Mouse (Mus musculus): ENCODE results near the gene Senp2.
"Not testable (repeated sequence)": the region's sequence is repeated elsewhere in the genome, so short reads cannot be mapped to it uniquely, and the experiment has no call there.

Senp2 gene

GRCm38 (mm10) chr16:22009099-22009584 is at the start of gene Senp2:
Senp2 (plus strand) TSS chr16:22009484.
- peak; percentile 96 for DNase-seq (ENCODE audit: extremely low read depth, low read depth, low spot score)

DNA sequence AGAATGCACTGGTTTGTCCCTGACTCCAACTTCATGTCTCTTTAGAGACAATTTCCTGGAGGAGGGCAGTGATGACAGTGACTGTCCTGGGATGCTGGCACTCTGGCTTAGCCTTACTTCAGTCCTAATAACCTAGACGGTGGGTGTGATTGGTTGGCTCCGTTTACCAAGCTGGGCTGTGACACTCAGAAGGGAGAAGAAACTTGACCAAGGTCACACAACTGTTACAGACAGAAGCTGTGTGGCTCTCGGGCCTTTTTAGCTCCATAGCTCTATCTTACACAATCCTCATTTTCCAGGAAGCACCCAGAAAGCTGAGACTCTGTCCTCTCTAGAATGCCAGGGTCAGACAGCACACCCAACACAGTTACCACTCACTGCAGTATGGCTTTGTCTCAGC is 43.7 kb upstream of the Senp2 start:
- DNase-seq (ENCODE audit: extremely low read depth, low read depth, low spot score), result no peak

- DNase-seq (ENCODE audit: extremely low read depth, low read depth, low spot score), result no peak
These were observed 39.4 kb upstream of the Senp2 start for GRCm38 (mm10) chr16:21969874-21970273.

- DNase-seq (ENCODE audit: extremely low read depth, low read depth, low spot score), result no peak
These were observed 38.7 kb upstream of the Senp2 start for GRCm38 (mm10) chr16:21970536-21970935.

DNA sequence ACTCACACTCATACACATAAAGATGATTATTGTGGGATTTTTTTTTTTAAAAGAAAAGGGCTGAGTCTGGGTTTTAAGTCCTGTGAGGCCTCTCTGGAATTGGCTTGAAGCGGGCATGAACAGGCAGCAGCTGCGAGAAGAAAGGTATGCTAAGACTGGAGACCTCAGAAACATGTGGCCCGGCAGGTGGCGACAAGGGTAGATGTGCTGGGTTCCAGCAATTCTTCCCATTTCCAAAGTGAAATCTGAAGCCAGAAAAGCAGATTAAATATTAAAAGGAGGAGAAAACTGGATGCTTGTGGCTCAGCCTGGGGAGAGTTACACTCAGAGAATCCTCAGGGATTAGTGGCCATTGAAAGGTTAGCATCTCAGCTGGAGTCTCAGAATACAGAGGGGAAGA is 37.8 kb upstream of the Senp2 start:
- no peak for DNase-seq (ENCODE audit: extremely low read depth, low read depth, low spot score)

DNA sequence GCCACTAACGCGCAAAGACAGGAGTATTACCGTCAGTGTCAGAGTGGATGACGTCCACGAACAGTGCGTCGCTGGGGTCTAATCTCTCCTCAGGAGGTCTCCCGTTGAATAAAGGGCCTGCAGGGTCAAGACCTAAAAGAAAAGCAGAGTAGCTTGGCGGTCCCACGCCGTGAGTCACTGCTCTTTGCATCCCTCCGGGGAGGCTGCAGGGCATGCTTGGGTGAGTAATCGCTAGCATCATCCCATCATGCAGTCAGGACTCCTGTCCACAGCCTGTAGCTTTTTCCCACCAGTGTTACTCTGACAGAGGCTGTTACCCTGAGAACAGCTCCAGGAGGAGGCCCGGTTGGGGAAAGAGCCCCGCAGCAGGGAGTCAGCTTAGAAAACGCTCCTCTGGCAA is 33.1 kb upstream of the Senp2 start:
- DNase-seq (ENCODE audit: extremely low read depth, low read depth, low spot score), result no peak

DNA sequence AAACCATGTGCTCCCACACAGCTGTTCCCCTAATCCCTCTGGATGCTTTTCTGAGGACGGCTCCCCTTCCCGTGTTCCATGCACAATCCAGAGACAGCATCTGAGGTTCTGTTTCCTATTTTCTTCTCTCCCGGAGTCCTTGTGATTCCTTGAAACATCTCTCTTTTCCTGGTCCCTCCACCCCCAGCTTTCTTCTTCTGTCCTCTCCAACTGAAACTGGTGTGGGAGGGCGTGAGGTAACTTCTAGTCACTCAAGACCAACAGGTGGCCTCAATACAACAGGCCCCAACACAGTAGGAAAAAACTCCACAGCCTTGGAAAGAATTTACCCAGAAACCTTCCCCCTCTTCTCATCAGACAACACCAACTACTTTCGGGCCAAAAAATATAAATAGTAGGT is 31.9 kb upstream of the Senp2 start:
- DNase-seq (ENCODE audit: extremely low read depth, low read depth, low spot score), result no peak

DNA sequence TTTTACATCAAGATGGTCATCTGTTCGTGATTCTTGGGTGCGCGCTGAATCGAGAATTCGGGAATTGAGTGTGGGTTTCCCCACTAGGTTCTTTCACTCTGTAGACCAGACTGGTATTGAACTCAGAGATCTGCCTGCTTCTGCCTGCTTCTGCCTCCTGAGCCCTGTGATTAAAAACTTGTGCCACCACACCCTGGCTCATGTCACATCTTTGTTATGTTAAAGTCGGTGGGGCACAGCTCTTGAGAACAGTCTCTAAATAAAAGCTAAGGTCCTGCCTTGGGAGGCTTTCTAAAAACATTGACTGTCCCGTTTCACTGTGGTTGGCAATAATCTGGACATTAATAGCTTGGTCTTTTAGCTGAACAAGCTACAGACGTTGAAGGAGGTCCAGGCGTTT is 26.1 kb upstream of the Senp2 start:
- no peak for DNase-seq (ENCODE audit: extremely low read depth, low read depth, low spot score)

DNA sequence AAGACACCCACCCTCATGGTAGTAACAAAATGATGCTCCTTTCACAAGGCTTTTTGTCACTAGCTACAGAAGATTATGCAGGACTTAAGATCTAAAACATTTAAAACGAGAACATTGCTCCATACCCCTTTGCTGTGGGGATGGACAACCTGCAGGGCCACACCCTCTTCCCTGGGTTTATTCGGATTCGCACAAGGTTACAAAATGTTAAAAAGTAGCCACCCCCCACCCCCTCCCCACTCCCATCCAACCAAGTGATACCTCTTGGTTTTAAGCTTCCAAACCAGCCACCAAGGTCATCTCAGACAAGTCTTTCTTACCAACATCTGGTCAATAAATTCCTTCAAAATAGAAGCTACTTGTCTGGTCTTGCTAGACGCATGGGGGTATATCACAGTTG is 25.7 kb upstream of the Senp2 start:
- DNase-seq (ENCODE audit: extremely low read depth, low read depth, low spot score), result no peak

DNA sequence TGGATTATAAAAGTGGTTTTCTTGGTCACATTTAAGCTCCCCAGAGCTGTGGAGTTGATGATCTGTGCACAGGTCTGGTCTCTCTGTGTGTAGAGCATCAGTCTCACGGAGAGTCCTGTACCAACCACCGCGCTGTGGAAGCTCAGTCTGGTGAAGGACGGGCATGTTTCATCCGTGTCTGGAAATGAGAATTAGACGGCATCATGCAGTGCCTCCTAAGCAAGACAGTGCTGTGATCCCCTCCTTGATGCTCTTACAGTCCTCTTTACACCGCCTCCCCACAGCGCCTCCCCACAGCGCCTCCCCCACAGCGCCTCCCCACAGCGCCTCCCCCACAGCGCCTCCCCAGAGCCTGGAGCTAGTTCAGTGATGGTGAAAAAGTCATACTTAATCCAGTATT is 25.2 kb upstream of the Senp2 start:
- no peak for DNase-seq (ENCODE audit: extremely low read depth, low read depth, low spot score)

GRCm38 (mm10) chr16:21986191-21986590 is 23.1 kb upstream of the Senp2 start:
- no peak for DNase-seq (ENCODE audit: extremely low read depth, low read depth, low spot score)

DNA sequence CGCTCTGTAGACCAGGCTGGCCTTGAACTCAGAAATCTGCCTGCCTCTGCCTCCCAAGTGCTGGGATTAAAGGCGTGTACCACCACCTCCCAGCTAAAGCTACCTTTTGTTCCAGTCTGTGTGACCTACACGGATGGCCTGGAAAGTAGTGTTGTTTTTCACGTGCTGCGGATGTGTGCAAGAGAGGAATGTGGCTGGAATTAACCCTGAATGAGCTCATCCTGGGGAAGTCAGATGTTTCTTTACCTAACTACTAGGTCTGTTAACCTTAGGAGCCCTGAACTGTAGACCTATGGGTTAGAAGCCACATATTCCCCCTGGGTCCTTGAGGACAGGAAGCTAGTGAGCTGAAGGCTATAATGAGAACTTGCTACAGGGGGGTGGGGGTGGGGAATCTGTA is 21.3 kb upstream of the Senp2 start:
- DNase-seq (ENCODE audit: extremely low read depth, low read depth, low spot score), result no peak

- DNase-seq (ENCODE audit: extremely low read depth, low read depth, low spot score), result not testable (repeated sequence)
These were observed 18.4 kb upstream of the Senp2 start for GRCm38 (mm10) chr16:21990893-21991292.

- no peak for DNase-seq (ENCODE audit: extremely low read depth, low read depth, low spot score)
These were observed 17.5 kb upstream of the Senp2 start for GRCm38 (mm10) chr16:21991774-21992173.

DNA sequence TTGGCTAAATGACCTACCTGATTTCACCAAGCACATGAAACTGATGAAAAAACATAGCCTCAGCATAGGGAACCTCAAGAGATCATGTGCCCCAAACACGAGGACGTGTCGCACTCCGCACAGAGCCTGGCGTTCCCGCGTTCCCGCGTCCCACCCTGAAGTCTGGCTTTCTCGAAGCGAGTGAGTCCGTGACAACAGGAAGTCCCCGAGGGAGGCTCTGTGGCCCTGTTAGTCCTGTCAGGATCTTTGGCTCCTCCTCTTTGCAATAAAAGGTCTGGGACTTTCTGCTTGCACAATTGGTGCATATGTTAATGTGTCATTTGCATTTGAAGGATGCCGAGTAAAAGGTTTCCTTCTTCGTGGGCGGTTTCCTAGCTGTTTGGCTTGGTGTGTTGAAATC is 14.0 kb upstream of the Senp2 start, which contains the start of gene Liph:
Gene Liph (minus strand): TSS at position 360 of the 400 bp plus-strand sequence.
- DNase-seq (ENCODE audit: extremely low read depth, low read depth, low spot score), result peak; percentile 73

DNA sequence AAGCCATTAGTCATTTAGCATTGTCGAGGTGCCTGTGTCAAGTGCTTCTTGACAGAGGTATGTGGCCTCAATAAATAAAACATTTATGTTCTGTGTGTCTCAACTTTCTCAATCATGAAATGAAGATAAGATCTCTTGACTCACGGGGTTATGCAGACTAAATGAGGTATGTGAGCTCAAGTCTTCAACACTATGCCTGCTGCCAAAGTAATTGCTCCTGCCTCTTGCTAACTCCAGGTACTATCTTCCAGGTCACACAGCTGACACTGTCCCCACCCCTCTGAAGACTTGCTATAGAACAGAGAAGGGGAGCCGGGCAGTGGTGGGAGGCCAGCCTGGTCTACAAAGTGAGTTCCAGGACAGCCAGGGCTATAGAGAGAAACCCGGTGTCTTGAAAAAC is 12.9 kb upstream of the Senp2 start:
- peak; percentile 61 for DNase-seq (ENCODE audit: extremely low read depth, low read depth, low spot score)

- DNase-seq (ENCODE audit: extremely low read depth, low read depth, low spot score), result no peak
These were observed 12.2 kb upstream of the Senp2 start for GRCm38 (mm10) chr16:21996881-21997641.

DNA sequence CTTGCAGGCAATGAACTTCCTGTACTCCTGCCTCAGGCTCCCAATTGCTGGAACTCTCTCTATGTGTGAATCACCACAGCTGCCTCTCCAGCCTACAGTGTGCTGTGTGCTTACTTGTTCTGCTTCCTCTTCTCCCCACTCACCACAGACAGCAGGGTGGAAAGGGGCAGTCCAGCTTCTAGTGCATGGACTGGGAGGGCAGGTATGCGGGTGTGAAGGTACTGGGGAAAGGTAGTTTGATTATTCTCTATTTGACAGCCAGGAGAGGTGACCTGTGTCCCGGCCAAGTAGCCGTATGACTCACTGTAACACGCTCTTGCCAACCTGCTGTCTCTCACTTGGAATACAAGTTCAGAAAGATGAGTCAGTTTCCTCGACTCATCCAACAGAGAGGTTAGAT is 11.2 kb upstream of the Senp2 start:
- peak; percentile 39 for DNase-seq (ENCODE audit: extremely low read depth, low read depth, low spot score)

DNA sequence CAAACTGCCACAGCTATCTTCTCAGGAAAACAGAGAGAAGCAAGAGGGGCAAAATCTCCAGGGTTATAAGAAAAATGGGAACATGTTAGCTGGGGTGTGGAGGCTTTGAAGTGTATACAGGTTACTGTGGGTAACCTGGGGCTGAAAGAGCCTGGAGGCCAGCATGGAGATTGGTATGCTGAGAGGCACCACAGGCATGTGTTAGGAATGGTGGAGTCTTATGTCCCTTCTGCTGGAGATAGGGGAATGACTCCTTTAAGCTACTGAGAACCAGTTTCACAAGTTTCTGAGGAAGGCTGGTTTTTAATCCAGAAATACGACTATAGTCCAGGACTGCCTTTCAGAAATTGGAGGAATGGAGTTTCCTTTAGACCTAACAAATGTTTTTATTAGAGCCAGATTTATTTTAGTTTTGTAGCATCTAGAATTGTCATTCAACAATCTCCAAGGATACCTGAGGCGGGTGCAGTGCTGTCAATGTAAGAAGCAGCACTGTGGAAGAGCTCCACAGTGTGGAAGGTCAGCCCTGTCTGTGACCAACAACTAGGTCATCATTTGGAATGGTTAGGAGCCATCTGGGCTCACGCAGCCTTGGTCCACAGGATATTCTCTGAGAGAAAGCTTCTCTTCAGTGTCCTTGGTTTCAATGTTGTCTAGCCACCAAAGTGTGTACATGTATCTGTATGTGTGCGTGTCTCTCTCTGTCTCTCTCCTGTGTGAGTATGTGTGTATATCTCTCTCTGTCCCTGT is 9.2 kb upstream of the Senp2 start:
- DNase-seq (ENCODE audit: extremely low read depth, low read depth, low spot score), result no peak

DNA sequence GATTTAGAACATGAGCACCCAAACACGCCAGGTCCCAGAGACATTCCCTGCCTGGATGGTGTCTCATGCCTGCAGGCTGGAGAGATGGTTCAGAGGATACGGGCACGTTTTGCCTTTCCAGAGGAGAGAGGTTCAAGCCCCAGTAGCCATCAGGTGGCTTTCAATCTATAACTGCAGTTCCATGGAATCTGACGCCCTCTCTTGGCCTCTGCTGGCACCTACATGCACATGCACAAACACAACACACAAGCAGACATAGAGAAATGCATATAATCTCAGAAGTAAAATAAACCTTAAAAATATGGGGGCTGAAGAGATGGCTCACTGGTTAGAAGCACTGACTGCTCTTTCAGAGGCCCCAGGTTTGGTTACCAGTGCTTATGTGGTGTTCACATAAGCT is 8.1 kb upstream of the Senp2 start:
- no peak for DNase-seq (ENCODE audit: extremely low read depth, low read depth, low spot score)

DNA sequence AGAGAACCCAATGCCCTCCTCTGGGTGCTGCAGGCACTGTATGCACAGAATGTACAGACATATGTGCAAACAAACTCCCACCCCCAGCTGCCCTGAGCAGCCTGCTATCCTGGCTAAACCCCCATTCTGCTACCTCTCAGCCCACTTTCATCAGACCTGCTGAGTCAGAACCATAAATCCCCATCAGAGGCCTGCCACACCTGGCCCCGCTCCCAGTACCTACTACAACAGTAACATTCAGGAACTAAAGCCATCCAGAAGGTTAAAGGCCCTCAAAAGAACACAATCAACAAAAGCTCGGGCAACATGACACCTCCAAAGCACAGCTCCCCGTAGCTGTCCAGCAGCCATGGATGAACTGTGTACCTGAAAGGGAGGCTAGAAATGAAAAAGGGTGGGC is 7.7 kb upstream of the Senp2 start:
- no peak for DNase-seq (ENCODE audit: extremely low read depth, low read depth, low spot score)

DNA sequence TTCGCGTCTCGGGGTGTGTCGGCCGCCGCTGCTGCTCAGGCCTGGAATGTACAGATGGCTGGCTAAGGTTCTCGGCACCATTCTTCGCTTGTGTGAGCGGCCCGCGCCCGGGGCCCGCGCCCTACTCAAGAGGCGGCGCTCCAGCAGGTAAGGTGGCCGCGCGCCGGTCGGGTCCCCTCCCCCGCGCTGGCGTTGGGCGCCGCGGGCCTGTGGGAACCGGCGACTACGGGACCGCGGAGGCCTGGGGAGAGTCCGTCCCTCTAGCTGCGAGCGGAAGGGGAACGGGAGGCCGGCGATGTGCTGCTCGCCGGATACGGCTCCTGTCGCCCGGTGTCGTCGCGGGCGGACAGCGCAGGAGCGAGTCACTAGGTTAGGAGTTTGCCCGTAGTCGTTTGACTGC is 312 bp downstream of the Senp2 start:
- DNase-seq (ENCODE audit: extremely low read depth, low read depth, low spot score), result no peak
